Mouse (Mus musculus): ENCODE data around the gene Aacs.

Aacs gene

DNA sequence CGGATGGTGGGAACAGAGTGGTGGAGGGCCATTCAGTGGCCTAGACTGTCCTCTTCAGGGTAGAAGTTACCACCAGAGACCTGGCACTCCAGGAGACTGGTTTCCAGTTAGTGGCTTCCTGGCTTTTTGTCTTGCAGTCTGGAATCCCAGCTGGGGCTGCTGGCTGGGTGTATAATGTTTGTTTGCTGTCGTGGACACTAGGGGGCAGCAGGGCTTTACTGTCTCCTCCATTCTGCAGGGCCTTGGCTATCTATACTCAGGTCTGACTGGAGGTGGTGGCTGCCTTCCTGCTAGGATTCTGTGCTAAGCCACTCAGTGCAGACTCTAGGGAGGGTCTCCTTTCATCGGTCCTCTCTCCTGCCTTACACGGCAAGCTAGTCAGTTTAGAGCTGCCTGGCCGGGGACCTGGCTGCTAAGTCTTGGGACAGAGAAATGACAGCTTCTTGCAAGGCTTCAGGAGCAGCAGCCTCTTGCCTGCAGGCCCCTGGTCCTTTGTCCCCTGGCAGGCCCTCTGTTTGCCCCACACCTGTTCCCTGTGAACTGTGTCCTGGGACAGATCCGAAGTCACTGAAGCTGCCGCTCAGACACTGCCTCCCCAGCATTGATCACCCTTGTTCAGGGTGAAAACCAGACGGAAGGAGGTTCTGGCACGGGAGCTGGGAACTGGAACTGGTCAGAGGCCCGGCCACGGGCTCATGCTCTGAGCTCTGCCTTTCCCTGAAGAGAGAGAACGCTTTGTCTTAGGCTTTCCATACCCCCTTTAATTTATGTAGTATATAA is 22.4 kb downstream of the Aacs start:
- DNase-seq, result peak; percentile 53 to 56

GRCm38 (mm10) chr5:125501505-125501904 is 25.9 kb downstream of the Aacs start:
- no peak for DNase-seq

GRCm38 (mm10) chr5:125502186-125502585 is 26.6 kb downstream of the Aacs start:
- no peak for DNase-seq

DNA sequence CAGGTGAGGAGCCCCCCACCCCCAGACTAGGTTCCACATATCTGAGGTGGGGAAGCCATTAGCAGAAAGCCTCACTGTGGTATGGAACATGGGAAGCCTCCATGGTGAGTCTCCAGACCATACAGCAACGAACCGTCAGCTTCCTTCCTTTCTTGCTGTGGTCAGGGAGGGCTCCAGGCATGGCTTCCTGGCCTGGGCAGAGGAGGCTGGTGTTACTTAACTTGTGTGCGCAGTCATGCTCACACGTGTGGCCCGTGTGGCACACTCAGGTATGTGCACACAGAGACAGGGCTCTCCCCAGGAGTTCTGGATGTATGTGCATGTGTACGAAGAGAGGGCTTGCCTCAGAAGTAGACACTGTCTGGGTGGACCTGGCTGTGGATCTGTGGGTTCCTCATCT is 28.0 kb downstream of the Aacs start:
- DNase-seq, result no peak

GRCm38 (mm10) chr5:125504692-125505091 is 29.1 kb downstream of the Aacs start:
- no peak for DNase-seq

- DNase-seq, result no peak
Measured at GRCm38 (mm10) chr5:125505968-125506367, 30.4 kb downstream of the Aacs start.

DNA sequence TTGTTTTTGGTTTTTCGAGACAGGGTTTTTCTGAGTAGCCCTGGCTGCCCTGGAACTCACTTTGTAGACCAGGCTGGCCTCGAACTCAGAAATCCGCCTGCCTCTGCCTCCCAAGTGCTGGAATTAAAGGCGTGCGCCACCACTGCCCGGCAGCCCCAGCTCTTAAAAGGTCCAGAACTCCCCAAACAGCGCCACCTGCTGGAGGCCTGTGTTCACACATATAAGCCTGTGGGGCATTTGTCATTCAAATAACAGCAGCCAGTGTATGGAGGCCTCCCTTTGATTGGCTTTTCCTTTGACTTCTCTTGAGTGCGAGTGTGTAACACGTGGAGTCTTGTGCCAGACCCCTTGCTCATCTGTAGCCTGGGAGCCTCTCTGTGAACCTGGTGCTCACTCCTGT is 32.0 kb downstream of the Aacs start:
- DNase-seq, result no peak

DNA sequence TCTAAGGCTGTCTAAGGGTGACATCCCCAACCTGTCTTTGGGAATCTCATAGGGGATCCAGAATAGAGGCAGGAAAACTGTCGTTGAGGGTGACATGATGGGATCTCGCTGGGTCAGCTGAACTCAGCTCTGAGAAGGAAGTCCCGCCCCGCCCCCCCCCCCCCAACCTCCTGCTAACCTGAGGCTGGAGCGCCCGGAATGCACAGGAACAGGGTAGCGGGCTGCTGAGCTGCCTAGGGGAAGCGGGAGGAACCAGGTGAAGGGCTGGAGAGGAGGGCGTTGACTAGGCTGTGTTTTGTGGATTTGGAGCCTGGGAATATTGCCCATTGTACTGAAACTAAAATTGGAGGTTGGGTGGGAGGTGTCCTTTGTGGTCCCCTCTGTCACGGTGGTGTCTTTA is 32.4 kb downstream of the Aacs start:
- no peak for DNase-seq

GRCm38 (mm10) chr5:125509541-125509940 is 33.9 kb downstream of the Aacs start:
- peak; percentile 49 to 58 for DNase-seq

GRCm38 (mm10) chr5:125515006-125515405 is 39.4 kb downstream of the Aacs start:
- DNase-seq, result no peak

DNA sequence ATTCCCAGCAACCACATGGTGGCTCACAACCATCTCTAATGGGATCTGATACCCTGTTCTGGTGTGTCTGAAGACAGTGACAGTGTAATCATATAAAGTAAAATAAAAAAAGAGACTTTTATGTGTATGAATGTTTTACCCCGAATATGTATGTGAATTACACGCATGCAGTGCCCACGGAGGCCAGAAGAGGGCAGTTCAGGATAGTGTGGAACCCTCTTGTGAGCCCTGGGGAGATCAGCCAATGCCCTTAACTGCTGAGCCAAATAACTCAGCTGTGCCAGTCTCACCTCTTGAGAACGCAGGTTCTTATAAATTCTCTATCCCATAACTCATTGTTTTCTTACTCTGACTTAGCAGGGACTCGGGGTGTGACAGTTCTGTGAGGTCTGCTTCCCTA is 43.0 kb downstream of the Aacs start:
- DNase-seq, result peak in 1 of 2 experiments; percentile 30

- no peak for DNase-seq
Measured at GRCm38 (mm10) chr5:125520930-125521590, 45.4 kb downstream of the Aacs start.

GRCm38 (mm10) chr5:125523361-125523760 is 47.7 kb downstream of the Aacs start:
- no peak for DNase-seq

GRCm38 (mm10) chr5:125525516-125525915 is 49.9 kb downstream of the Aacs start:
- no peak for DNase-seq

DNA sequence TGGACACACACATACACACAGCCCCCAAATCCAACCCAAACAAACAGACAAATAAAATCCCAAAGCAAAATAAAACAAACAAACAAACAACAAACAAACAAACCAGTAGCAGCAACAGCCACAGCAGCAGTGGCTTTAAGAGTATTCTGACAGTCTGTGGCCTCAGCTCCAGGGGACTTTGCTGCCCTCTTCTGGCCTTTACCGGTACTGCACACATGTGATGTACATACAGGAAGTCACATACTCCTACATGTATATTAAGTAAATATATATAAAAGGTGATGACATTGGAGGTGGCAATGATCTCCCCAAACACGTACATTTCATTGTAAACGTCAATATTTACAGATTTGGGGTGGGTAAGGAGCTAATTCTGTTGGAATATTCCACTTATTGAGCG is 50.9 kb downstream of the Aacs start:
- peak; percentile 20 to 32 for DNase-seq

DNA sequence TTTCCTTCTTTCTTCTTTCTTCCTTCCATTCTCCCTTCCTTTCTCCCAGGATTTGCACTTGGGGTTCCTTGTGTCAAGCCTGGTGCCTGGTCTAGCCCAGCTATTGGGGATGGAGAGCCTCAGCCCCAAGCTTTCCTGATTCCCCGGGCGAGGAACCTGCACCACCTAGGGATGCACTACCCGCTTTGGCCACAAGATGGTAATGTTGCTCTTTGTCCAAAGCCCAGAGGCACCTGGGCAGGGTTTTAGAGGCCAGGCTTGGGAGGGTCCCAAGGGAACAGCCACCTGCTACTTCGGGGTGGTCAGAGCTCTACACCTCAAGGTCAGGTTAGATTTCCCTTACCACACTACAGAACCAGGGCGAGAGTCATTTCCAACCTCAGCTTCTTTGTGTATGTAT is 53.5 kb downstream of the Aacs start:
- peak; percentile 57 to 68 for DNase-seq

DNA sequence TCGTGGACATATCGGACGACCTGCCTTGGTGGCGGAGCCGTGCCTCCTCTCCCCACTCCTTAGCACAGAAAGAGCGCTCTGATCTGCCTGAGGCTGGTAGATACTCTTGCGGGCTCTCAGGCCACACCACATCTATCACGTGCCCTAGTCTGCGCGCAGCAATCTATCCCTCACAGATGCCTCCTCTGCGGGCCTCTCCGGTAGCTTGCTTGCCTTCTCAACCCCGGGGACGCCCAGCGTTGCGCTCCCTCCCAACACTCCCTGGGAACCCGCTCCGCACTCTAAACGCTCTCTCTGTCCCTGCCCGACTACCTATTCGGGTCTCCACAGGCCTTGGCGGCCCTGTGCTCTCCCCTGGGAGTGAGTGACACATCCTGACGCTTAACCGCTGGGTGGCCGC is 56.0 kb downstream of the Aacs start, which contains the start of gene Tmem132b:
Gene Tmem132b (plus strand): TSS at position 141 of the 400 bp plus-strand sequence.
- no peak for DNase-seq

DNA sequence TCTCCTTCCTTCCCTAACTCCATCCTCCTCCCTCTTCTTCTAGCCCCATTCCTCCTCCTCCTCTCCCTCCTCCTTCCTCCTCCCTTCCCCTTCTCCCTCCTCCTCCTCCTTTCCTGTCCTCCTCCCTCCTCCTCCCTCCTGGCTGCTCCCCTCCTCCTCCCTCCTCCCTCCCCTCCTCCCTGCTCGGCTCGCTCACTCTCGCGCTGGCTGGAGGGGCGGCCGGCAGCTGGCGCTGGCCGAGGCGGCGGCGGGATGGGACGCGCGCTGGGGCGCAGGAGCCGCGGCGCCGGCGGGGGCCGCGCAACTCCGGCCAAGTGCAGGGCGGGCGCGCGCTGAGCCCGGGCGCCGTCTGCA is 56.6 kb downstream of the Aacs start:
- no peak for DNase-seq

- DNase-seq, result no peak
Measured at GRCm38 (mm10) chr5:125532545-125533224, 57.1 kb downstream of the Aacs start.

GRCm38 (mm10) chr5:125533225-125533900 is 57.7 kb downstream of the Aacs start:
- DNase-seq, result no peak

DNA sequence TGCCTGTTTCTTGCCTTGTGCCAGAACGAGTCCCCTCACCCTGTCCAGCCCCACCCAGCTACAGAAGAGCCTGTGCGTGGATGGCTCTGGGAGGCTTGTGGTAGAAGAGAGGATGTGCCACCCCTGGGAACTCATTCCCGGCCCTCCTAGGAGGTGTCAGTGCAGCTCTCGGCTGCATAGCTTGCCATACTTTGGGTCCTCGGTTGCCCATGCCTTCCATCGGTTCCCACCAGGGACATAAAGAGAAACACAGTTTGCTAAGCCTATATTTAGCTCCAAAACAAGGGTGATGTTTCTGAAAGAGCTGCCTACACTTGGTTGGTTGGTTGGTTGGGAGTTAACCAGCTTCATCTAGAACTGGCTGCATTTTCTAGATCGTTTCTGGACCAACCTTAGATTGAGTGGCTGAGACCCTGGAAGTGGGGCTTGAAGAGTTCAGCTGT is 58.6 kb downstream of the Aacs start:
- no peak for DNase-seq

- DNase-seq, result no peak
Measured at GRCm38 (mm10) chr5:125534611-125535324, 59.2 kb downstream of the Aacs start.

- DNase-seq, result no peak
Measured at GRCm38 (mm10) chr5:125545090-125545489, 69.5 kb downstream of the Aacs start.
